Mouse (Mus musculus): ENCODE measurements around the gene Rhoq. TPM values are rescaled to one million over a fixed set of nuclear protein-coding genes. Genes with fewer than 3 reads are reported as not detected.

Rhoq gene
- polyA plus RNA-seq, 1 experiment from 2014 or later: 13.0 TPM

- H3K9ac ChIP-seq (ENCODE audit: low read depth, low read length): no peak overlapping the region
- WGBS: 82% methylated on average over 6 of the region's 6 CpGs
- no peaks in the 10 kb centered on the region for H3K27me3 ChIP-seq (ENCODE audit: insufficient read depth, low read length)
- no peak overlapping the region for H3K4me3 ChIP-seq (replicated peaks; ENCODE audit: low read depth, low read length)
- H3K4me1 ChIP-seq (replicated peaks; ENCODE audit: insufficient read depth, low read length): no peaks in the 10 kb centered on the region
- no peak overlapping the region for H3K27ac ChIP-seq
- ATAC-seq (replicated peaks; ENCODE audit: low FRiP score, low read depth) (no peak), DNase-seq (ENCODE audit: low spot score) (no peak)
- no peak for TF ChIP-seq CTCF (IDR thresholded peaks at IDR 0.05; ENCODE audit: low read depth)
- peaks cover 10% of the 10 kb centered on the region; the same call in 1 of the 2 replicates for H3K36me3 ChIP-seq (ENCODE audit: insufficient read depth, low read length)
- H3K4me2 ChIP-seq (ENCODE audit: low read length): no peak overlapping the region
- no peaks in the 10 kb centered on the region for H3K9me3 ChIP-seq (replicated peaks; ENCODE audit: low read length)
These were observed 15.6 kb downstream of the Rhoq start for GRCm38 (mm10) chr17:86978496-86978895.

GRCm38 (mm10) chr17:86981205-86981604, 18.3 kb downstream of the Rhoq start:
- H3K36me3 ChIP-seq (ENCODE audit: insufficient read depth, low read length): peaks cover 3% of the 10 kb centered on the region; the same call in 1 of the 2 replicates
- no peak for DNase-seq (ENCODE audit: low spot score)
- 100% methylated on average over 1 of the region's 1 CpGs for WGBS
- ATAC-seq (replicated peaks; ENCODE audit: low FRiP score, low read depth): no peak
- H3K4me1 ChIP-seq (replicated peaks; ENCODE audit: insufficient read depth, low read length): no peaks in the 10 kb centered on the region
- no peak overlapping the region for H3K9ac ChIP-seq (ENCODE audit: low read depth, low read length)
- H3K4me3 ChIP-seq (replicated peaks; ENCODE audit: low read depth, low read length): no peak overlapping the region
- no peaks in the 10 kb centered on the region for H3K27me3 ChIP-seq (ENCODE audit: insufficient read depth, low read length)
- TF ChIP-seq CTCF (IDR thresholded peaks at IDR 0.05; ENCODE audit: low read depth): no peak
- H3K9me3 ChIP-seq (replicated peaks; ENCODE audit: low read length): no peaks in the 10 kb centered on the region
- no peak overlapping the region for H3K27ac ChIP-seq
- no peak overlapping the region for H3K4me2 ChIP-seq (ENCODE audit: low read length)

- Histone ChIP-seq H3K9ac (ENCODE audit: low read depth, low read length) (no peak overlapping the region), H3K4me2 (ENCODE audit: low read length) (no peak overlapping the region), H3K4me1 (replicated peaks; ENCODE audit: insufficient read depth, low read length) (0 out of 2 replicates have a peak, but pooled peaks cover 2% of the 10 kb centered on the region), H3K9me3 (replicated peaks; ENCODE audit: low read length) (no peaks in the 10 kb centered on the region), H3K27me3 (ENCODE audit: insufficient read depth, low read length) (no peaks in the 10 kb centered on the region), H3K4me3 (replicated peaks; ENCODE audit: low read depth, low read length) (no peak overlapping the region), H3K36me3 (ENCODE audit: insufficient read depth, low read length) (no peaks in the 10 kb centered on the region; the same call in 1 of the 2 replicates), H3K27ac (no peak overlapping the region)
- TF ChIP-seq CTCF (IDR thresholded peaks at IDR 0.05; ENCODE audit: low read depth): no peak
- 100% methylated on average over 2 of the region's 2 CpGs for WGBS
- DNase-seq (ENCODE audit: low spot score) (no peak), ATAC-seq (replicated peaks; ENCODE audit: low FRiP score, low read depth) (no peak)
These were observed 18.8 kb downstream of the Rhoq start for GRCm38 (mm10) chr17:86981701-86982100.

GRCm38 (mm10) chr17:86982497-86982896, 19.6 kb downstream of the Rhoq start:
- no peaks in the 10 kb centered on the region for H3K9me3 ChIP-seq (replicated peaks; ENCODE audit: low read length)
- H3K4me1 ChIP-seq (replicated peaks; ENCODE audit: insufficient read depth, low read length): 0 out of 2 replicates have a peak, but pooled peaks cover 7% of the 10 kb centered on the region
- 60% methylated on average over 9 of the region's 9 CpGs for WGBS
- DNase-seq (ENCODE audit: low spot score) (no peak), ATAC-seq (replicated peaks; ENCODE audit: low FRiP score, low read depth) (0 out of 2 replicates have a peak, but pooled peaks have one; percentile 46)
- no peak overlapping the region for H3K27ac ChIP-seq
- H3K27me3 ChIP-seq (ENCODE audit: insufficient read depth, low read length): no peaks in the 10 kb centered on the region
- no peak overlapping the region for H3K4me3 ChIP-seq (replicated peaks; ENCODE audit: low read depth, low read length)
- no peak overlapping the region for H3K4me2 ChIP-seq (ENCODE audit: low read length)
- no peaks in the 10 kb centered on the region; the same call in 1 of the 2 replicates for H3K36me3 ChIP-seq (ENCODE audit: insufficient read depth, low read length)
- no peak for TF ChIP-seq CTCF (IDR thresholded peaks at IDR 0.05; ENCODE audit: low read depth)
- no peak overlapping the region for H3K9ac ChIP-seq (ENCODE audit: low read depth, low read length)

- ATAC-seq (replicated peaks; ENCODE audit: low FRiP score, low read depth): no peak
- Histone ChIP-seq H3K27me3 (ENCODE audit: insufficient read depth, low read length) (no peaks in the 10 kb centered on the region), H3K9me3 (replicated peaks; ENCODE audit: low read length) (no peaks in the 10 kb centered on the region), H3K4me3 (replicated peaks; ENCODE audit: low read depth, low read length) (no peak overlapping the region), H3K36me3 (ENCODE audit: insufficient read depth, low read length) (no peaks in the 10 kb centered on the region), H3K9ac (ENCODE audit: low read depth, low read length) (0 out of 2 replicates have a peak overlapping the region, but pooled peaks have one; percentile 14), H3K4me2 (ENCODE audit: low read length) (peak overlapping the region; percentile 14; the same call in 1 of the 2 replicates), H3K4me1 (replicated peaks; ENCODE audit: insufficient read depth, low read length) (peaks cover 7% of the 10 kb centered on the region; the same call in 1 of the 2 replicates), H3K27ac (peak overlapping the region; percentile 38; the same call in 1 of the 2 replicates)
- 45% methylated on average over 17 of the region's 17 CpGs for WGBS
- TF ChIP-seq CTCF (IDR thresholded peaks at IDR 0.05; ENCODE audit: low read depth): no peak
- DNase-seq (ENCODE audit: low spot score): peak; percentile 39
These were observed 23.7 kb downstream of the Rhoq start for GRCm38 (mm10) chr17:86986449-86987138.

GRCm38 (mm10) chr17:86988161-86988560, 25.3 kb downstream of the Rhoq start:
- Histone ChIP-seq H3K9me3 (replicated peaks; ENCODE audit: low read length) (no peaks in the 10 kb centered on the region), H3K27ac (no peak overlapping the region), H3K4me2 (ENCODE audit: low read length) (no peak overlapping the region), H3K4me1 (replicated peaks; ENCODE audit: insufficient read depth, low read length) (peaks cover 7% of the 10 kb centered on the region; the same call in 1 of the 2 replicates), H3K9ac (ENCODE audit: low read depth, low read length) (no peak overlapping the region), H3K36me3 (ENCODE audit: insufficient read depth, low read length) (no peaks in the 10 kb centered on the region), H3K27me3 (ENCODE audit: insufficient read depth, low read length) (no peaks in the 10 kb centered on the region), H3K4me3 (replicated peaks; ENCODE audit: low read depth, low read length) (no peak overlapping the region)
- 84% methylated on average over 5 of the region's 5 CpGs for WGBS
- no peak for TF ChIP-seq CTCF (IDR thresholded peaks at IDR 0.05; ENCODE audit: low read depth)
- ATAC-seq (replicated peaks; ENCODE audit: low FRiP score, low read depth) (no peak), DNase-seq (ENCODE audit: low spot score) (no peak)
